14 mouse cellular contexts compared by ENCODE assay signal in genomic region chr2:33176921-33177320, GRCm38 (mm10). TPM values are rescaled to one million over a fixed set of nuclear protein-coding genes. Genes with fewer than 3 reads are reported as not detected.
DNase-seq lines count a peak whose midpoint lies in the region; ATAC-seq and TF ChIP-seq lines count a peak whose summit lies in the region.
"Had no signal": no experiment of that assay in that cellular context is flagged by ENCODE, and none has a peak within 500 bp of the region (broad histone marks: within the 10 kb centered on the region; RNA-seq: fewer than 3 reads in every experiment).

No protein-coding gene starts in this region.

- H3K4me2 ChIP-seq in heart, embryonic 12.5 days, result no peak overlapping the region
- H3K4me2 ChIP-seq in intestine, embryonic 15.5 days (replicated peaks), result no peak overlapping the region
- H3K4me2 ChIP-seq: hindbrain, embryonic 13.5 days; lung, embryonic 14.5 days; midbrain, embryonic 11.5 days; stomach, embryonic 15.5 days had no signal

- no peaks in the 10 kb centered on the region for H3K27me3 ChIP-seq in heart, embryonic 12.5 days (replicated peaks)
- H3K27me3 ChIP-seq in intestine, embryonic 15.5 days (replicated peaks), result no peaks in the 10 kb centered on the region
- H3K27me3 ChIP-seq: hindbrain, embryonic 13.5 days; stomach, embryonic 15.5 days had no signal

- no peaks in the 10 kb centered on the region for H3K9me3 ChIP-seq in heart, embryonic 12.5 days (replicated peaks)
- no peaks in the 10 kb centered on the region for H3K9me3 ChIP-seq in intestine, embryonic 15.5 days
- H3K9me3 ChIP-seq: hindbrain, embryonic 13.5 days; stomach, embryonic 15.5 days had no signal

- no peak overlapping the region; the same call in 1 of the 2 replicates for H3K9ac ChIP-seq in heart, embryonic 12.5 days
- no peak overlapping the region for H3K9ac ChIP-seq in intestine, embryonic 15.5 days
- H3K9ac ChIP-seq: hindbrain, embryonic 13.5 days; lung, embryonic 14.5 days; stomach, embryonic 15.5 days had no signal

- ATAC-seq in heart, embryonic 12.5 days (ENCODE audit: insufficient number of reproducible peaks, low FRiP score), result no peak
- ATAC-seq in intestine, embryonic 15.5 days, result no peak
- ATAC-seq: forebrain, embryonic 16.5 days had no signal

- H3K27ac ChIP-seq in heart, embryonic 12.5 days (ENCODE audit: poor library complexity, severe bottlenecking), result peak overlapping the region; percentile 84
- peak overlapping the region; percentile 19; the same call in 1 of the 2 replicates for H3K27ac ChIP-seq in bone marrow macrophage, adult 2 months (ENCODE audit: insufficient read depth, low read depth, low read length)
- peak overlapping the region; percentile 76 for H3K27ac ChIP-seq in intestine, embryonic 15.5 days
- H3K27ac ChIP-seq: hindbrain, embryonic 13.5 days had no signal

- peaks cover 47% of the 10 kb centered on the region for H3K4me1 ChIP-seq in heart, embryonic 12.5 days (replicated peaks)
- peaks cover 28% of the 10 kb centered on the region for H3K4me1 ChIP-seq in bone marrow macrophage, adult 2 months (ENCODE audit: control insufficient read depth, insufficient read depth, low read length)
- peaks cover 32% of the 10 kb centered on the region for H3K4me1 ChIP-seq in intestine, embryonic 15.5 days (replicated peaks)

- TF ChIP-seq POLR2A in bone marrow macrophage, adult 2 months (IDR thresholded peaks at IDR 0.05; ENCODE audit: borderline replicate concordance, low read depth, low read length), result no peak

- no peak overlapping the region for H3K4me3 ChIP-seq in heart, embryonic 12.5 days
- H3K4me3 ChIP-seq in bone marrow macrophage, adult 2 months (ENCODE audit: insufficient read depth, low read length), result no peak overlapping the region
- H3K4me3 ChIP-seq in intestine, embryonic 15.5 days (replicated peaks), result no peak overlapping the region
- H3K4me3 ChIP-seq: hindbrain, embryonic 13.5 days; stomach, embryonic 15.5 days had no signal

- intact Hi-C loops in heart, postnatal 10 days (cut with DNase I), result loop anchor here (5.0 kb wide), 1 partner anchor 40 kb away; the partner anchor contains the start of gene Angptl2

- WGBS in heart, embryonic 12.5 days, result 61% methylated on average over 2 of the region's 2 CpGs
- 52% methylated on average over 2 of the region's 2 CpGs for WGBS in intestine, embryonic 15.5 days

- H3K36me3 ChIP-seq in heart, embryonic 12.5 days, result peaks cover under 1% of the 10 kb centered on the region; the same call in 1 of the 2 replicates
- H3K36me3 ChIP-seq in intestine, embryonic 15.5 days, result no peaks in the 10 kb centered on the region
- H3K36me3 ChIP-seq: stomach, embryonic 15.5 days had no signal

- no peak for DNase-seq in heart, postnatal 10 days
- DNase-seq in 3134 (ENCODE audit: extremely low read depth, insufficient read length, low spot score), result peak; percentile 56
- DNase-seq in testis, postnatal 10 days (ENCODE audit: low spot score), result no peak
- DNase-seq in thymus, postnatal 4 days, result no peak
- DNase-seq in urinary bladder, postnatal 10 days (ENCODE audit: low spot score), result no peak
- DNase-seq: embryo, embryonic 11 days; lung, embryonic 14.5 days had no signal

- no peak for TF ChIP-seq CTCF in bone marrow macrophage, adult 2 months (IDR thresholded peaks at IDR 0.05; ENCODE audit: low read depth, low read length)

RNA-seq across cellular contexts. Expression of gene Angptl2, which starts 38.9 kb away (rescaled TPM):
- 54.6 and 54.7 TPM in 2 replicates for polyA plus RNA-seq in heart, embryonic 12.5 days (2016; fragmentation: Nextera tagmentation; extraction: Ambion mirVana)
- total RNA-seq in heart, postnatal 10 days (2021), result 100 to 1,000 TPM; 135 to 141 TPM
- 13.1 and 15.1 TPM in 2 replicates for polyA plus RNA-seq in bone marrow macrophage, adult 2 months (2012; ENCODE audit: insufficient read depth, insufficient read length, missing spikeins)
- 36.8 and 38.5 TPM in 2 replicates for polyA plus RNA-seq in intestine, embryonic 15.5 days (2015; fragmentation: Nextera tagmentation; extraction: Ambion mirVana)

RNA-seq across cellular contexts. Expression of gene Garnl3, which starts 45.5 kb away (rescaled TPM):
- 14.0 and 18.0 TPM in 2 replicates for polyA plus RNA-seq in heart, embryonic 12.5 days (2016; fragmentation: Nextera tagmentation; extraction: Ambion mirVana)
- 1 to 10 TPM; 9.2 to 9.9 TPM for total RNA-seq in heart, postnatal 10 days (2021)
- 3.0 and 4.4 TPM in 2 replicates for polyA plus RNA-seq in bone marrow macrophage, adult 2 months (2012; ENCODE audit: insufficient read depth, insufficient read length, missing spikeins)
- 10.3 and 11.7 TPM in 2 replicates for polyA plus RNA-seq in intestine, embryonic 15.5 days (2015; fragmentation: Nextera tagmentation; extraction: Ambion mirVana)

Comparison
In these comparisons a context has a peak if more than half of its experiments do, and no peak if none do; other contexts are left out.
1. H3K27ac ChIP-seq: peak in every context shown above with its lines; median percentile 84 in heart, embryonic 12.5 days; 76 in intestine, embryonic 15.5 days; 19 in bone marrow macrophage, adult 2 months.